Mouse (Mus musculus) small intestine, adult 10 weeks (tissue): ENCODE measurements around the gene 3830417A13Rik. TPM values are rescaled to one million over a fixed set of nuclear protein-coding genes. Genes with fewer than 3 reads are reported as not detected.

ENCODE experiments used
- polyA plus RNA-seq: library from polyadenylated mRNA; stranded (reverse); fragments of 350-450 nt; fragmentation: Illumina TruSeq; extraction: RNeasy Lipid Tissue Mini Kit (QIAGEN cat#74804); gene quantifications from one replicate; pipeline ENCODE4 v1.2.3, GENCODE M21; 2014; ENCODE audit warnings: low replicate concordance

Gene 3830417A13Rik
- not detected for polyA plus RNA-seq

GRCm38 (mm10) chrX:64173248-64173647 is at the start of gene 3830417A13Rik:
3830417A13Rik (plus strand) TSS chrX:64173548.

GRCm38 (mm10) chrX:64152098-64152497 is 21.2 kb upstream of the 3830417A13Rik start, which contains the start of gene Gm6760:
Gm6760 (minus strand) TSS chrX:64152198.

Other genes starting within 250 kb of the 3830417A13Rik start
- not detected for gene Gm6760, start 21.4 kb upstream of the 3830417A13Rik start, polyA plus RNA-seq
- gene Slitrk4, start 103.4 kb downstream of the 3830417A13Rik start, polyA plus RNA-seq: 0.07 TPM